Mouse (Mus musculus): ENCODE measurements around the gene Sh3d21. TPM values are rescaled to one million over a fixed set of nuclear protein-coding genes. Genes with fewer than 3 reads are reported as not detected.

Gene Sh3d21
- polyA plus RNA-seq (2015; fragmentation: Illumina TruSeq; extraction: RNeasy Lipid Tissue Mini Kit (QIAGEN cat#74804); ENCODE audit: low read depth, low replicate concordance), result 0.88 TPM

DNA sequence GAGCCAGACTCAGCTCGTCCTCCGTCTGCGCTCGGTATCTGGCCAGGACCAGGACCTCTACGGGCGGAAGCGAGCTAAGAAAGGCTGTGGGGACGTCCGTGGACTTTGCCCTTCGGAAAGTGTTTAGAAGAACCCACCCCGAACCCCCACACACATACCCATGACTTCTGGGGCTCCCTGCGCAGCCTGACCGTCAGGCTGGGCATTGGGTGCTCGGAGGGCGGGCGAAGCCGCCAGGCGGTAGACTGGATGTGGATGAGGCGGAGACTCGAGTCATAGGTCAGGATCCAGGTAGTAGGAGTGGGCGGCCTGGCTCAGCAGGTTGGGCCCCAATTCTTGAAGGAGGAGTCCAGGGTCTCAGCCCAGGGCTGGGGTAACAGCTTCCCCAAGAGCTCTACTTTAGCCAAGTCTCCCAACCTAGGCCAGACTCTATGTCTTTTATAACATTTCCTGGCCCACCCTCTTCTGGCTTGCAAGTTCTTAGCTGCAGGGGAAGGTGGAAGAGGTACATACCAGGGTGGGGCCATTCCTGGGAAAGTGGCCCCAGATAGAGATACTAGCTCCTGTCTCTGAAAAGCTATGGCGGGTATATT lies at the start of gene Sh3d21:
Gene Sh3d21 (minus strand): TSS at position 425 of the 593 bp plus-strand sequence.

DNA sequence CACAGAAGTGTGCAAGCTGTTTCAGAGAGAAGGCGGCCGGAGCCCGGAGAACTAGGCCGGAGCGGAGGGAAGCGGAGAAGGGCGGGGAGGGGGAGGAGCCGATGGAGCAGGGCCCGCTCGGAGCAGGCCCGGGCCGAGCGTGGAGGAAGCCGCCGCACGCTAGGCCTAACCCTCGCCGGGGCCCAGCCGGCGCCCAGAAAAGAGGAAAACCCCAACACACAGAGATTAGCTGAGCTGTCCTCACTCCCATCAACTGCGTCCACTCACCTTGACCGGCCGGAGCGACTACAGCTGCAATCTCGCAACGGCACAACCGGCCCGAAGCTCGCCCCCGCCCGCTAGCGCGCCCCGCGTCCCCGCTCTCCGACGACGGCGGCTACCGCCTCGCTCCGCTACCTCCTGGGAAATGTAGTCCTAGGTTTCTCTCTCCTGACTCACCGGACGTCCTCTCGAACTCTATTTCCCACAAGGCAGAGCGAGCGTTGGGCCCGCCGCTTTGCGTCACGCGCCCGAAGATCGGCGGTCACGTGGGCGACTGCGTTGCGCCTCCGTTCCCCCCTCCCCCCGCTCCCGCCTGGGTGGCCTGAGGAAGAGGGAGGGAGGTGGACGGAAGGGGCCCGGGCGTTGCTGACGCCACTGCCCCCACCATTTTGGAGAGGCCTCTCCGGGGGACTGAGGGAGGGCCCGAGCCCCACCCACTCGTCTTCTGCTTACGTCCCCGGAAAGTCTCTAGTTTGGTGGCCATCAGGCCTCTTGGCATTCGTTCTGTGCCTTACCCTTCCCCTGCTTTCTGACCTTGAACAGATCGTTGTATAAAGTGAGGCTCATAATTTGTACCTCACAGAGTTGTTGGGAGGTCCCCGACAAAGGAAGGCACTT lies 39.3 kb upstream of the Sh3d21 start, which contains the start of gene Thrap3:
Gene Thrap3 (minus strand): TSS at position 458 of the 879 bp plus-strand sequence.

DNA sequence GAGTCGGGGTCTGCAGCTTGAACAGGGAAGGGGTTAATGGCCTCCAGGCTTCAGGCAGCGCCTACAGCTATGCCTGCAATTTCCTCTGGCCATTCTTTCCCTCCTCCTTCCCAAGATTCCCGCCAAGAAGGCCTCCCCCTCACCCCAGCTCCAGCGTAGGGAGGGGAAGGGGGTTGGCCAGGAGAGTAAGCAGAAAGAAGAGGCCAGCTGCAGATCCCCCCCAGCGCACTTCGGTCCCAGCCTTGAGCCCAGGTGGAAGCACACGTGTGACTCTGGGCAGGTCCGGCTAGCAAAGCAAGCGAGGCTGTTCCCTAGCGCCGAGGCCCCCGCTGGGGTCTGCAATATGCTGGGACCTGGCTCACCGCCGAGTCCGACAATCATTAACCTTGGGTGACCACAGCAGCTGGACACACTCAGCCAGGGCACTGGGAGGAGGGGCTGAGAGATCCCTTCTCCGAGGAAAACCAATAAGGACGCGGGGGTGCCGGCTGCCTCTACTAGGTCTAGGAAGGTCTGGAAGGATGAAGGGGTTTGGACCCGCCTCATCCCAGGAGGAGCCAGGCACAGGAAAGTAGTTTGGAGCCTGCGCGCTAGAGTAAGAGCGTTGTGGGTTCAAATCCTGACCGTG lies 15.6 kb downstream of the Sh3d21 start, which contains the start of gene Eva1b:
Gene Eva1b (plus strand): TSS at position 212 of the 628 bp plus-strand sequence.

DNA sequence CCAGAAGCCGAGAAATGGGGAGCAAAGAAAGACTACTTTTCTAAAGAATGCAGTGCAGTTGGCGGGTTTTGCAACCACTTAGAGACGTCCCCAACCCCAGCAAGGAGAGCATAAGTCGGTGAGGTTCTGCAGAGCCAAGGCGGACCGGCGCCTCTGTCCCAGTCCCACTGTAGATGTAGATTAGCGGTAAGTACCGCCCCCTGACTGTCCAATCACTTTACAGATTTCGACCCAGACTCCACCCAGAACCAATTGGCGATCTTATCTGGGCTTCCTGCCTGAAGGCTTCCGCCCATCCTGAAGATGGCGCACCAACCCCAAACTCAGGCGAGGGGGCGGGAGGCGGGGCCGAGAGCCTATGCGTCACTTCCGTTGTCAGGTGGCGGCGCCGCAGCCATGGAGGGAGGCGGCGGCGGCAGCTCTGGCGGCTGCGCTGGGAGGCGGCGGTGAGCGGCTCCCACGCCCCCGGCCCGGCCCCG lies 59.7 kb downstream of the Sh3d21 start, which contains the start of gene Stk40:
Gene Stk40 (plus strand): TSS at position 368 of the 479 bp plus-strand sequence.

Other genes with a start within 250 kb of the Sh3d21 start
- gene Csf3r, start 138.9 kb downstream of the Sh3d21 start, polyA plus RNA-seq (2015; fragmentation: Illumina TruSeq; extraction: RNeasy Lipid Tissue Mini Kit (QIAGEN cat#74804); ENCODE audit: low read depth, low replicate concordance), result 4.1 TPM
- gene Mrps15, start 116.6 kb downstream of the Sh3d21 start, polyA plus RNA-seq (2015; fragmentation: Illumina TruSeq; extraction: RNeasy Lipid Tissue Mini Kit (QIAGEN cat#74804); ENCODE audit: low read depth, low replicate concordance), result 78.6 TPM
- 53.9 TPM for gene Oscp1, start 104.9 kb downstream of the Sh3d21 start, polyA plus RNA-seq (2015; fragmentation: Illumina TruSeq; extraction: RNeasy Lipid Tissue Mini Kit (QIAGEN cat#74804); ENCODE audit: low read depth, low replicate concordance)
- 19.2 TPM for gene Lsm10, start 66.9 kb downstream of the Sh3d21 start, polyA plus RNA-seq (2015; fragmentation: Illumina TruSeq; extraction: RNeasy Lipid Tissue Mini Kit (QIAGEN cat#74804); ENCODE audit: low read depth, low replicate concordance)
- 23.9 TPM for gene Stk40, start 59.5 kb downstream of the Sh3d21 start, polyA plus RNA-seq (2015; fragmentation: Illumina TruSeq; extraction: RNeasy Lipid Tissue Mini Kit (QIAGEN cat#74804); ENCODE audit: low read depth, low replicate concordance)
- gene Eva1b, start 15.7 kb downstream of the Sh3d21 start, polyA plus RNA-seq (2015; fragmentation: Illumina TruSeq; extraction: RNeasy Lipid Tissue Mini Kit (QIAGEN cat#74804); ENCODE audit: low read depth, low replicate concordance), result 3.1 TPM
- gene Thrap3, start 39.3 kb upstream of the Sh3d21 start, polyA plus RNA-seq (2015; fragmentation: Illumina TruSeq; extraction: RNeasy Lipid Tissue Mini Kit (QIAGEN cat#74804); ENCODE audit: low read depth, low replicate concordance), result 82.6 TPM
- gene Map7d1, start 92.9 kb upstream of the Sh3d21 start, polyA plus RNA-seq (2015; fragmentation: Illumina TruSeq; extraction: RNeasy Lipid Tissue Mini Kit (QIAGEN cat#74804); ENCODE audit: low read depth, low replicate concordance), result 148 TPM
- gene Trappc3, start 98.8 kb upstream of the Sh3d21 start, polyA plus RNA-seq (2015; fragmentation: Illumina TruSeq; extraction: RNeasy Lipid Tissue Mini Kit (QIAGEN cat#74804); ENCODE audit: low read depth, low replicate concordance), result 121 TPM
- gene Col8a2, start 123.3 kb upstream of the Sh3d21 start, polyA plus RNA-seq (2015; fragmentation: Illumina TruSeq; extraction: RNeasy Lipid Tissue Mini Kit (QIAGEN cat#74804); ENCODE audit: low read depth, low replicate concordance), result 3.2 TPM
- gene Adprhl2, start 158.2 kb upstream of the Sh3d21 start, polyA plus RNA-seq (2015; fragmentation: Illumina TruSeq; extraction: RNeasy Lipid Tissue Mini Kit (QIAGEN cat#74804); ENCODE audit: low read depth, low replicate concordance), result 29.6 TPM
- gene Tekt2, start 162.2 kb upstream of the Sh3d21 start, polyA plus RNA-seq (2015; fragmentation: Illumina TruSeq; extraction: RNeasy Lipid Tissue Mini Kit (QIAGEN cat#74804); ENCODE audit: low read depth, low replicate concordance), result 3.8 TPM